Mouse (Mus musculus): ENCODE data around the gene Lmbr1l. TPM values are rescaled to one million over a fixed set of nuclear protein-coding genes. Genes with fewer than 3 reads are reported as not detected.

Gene Lmbr1l
- total RNA-seq, 1 experiment from 2014 or later: 144 TPM

Other genes with a start within 250 kb of the Lmbr1l start
- gene Rnd1, start 240.8 kb downstream of the Lmbr1l start, total RNA-seq (2017): 13.8 and 16.5 TPM in 2 replicates
- not detected in 2 replicates for gene Ccdc65, start 210.0 kb downstream of the Lmbr1l start, total RNA-seq (2017)
- gene Fkbp11, start 190.0 kb downstream of the Lmbr1l start, total RNA-seq (2017): 5.6 and 10.9 TPM in 2 replicates
- gene Arf3, start 155.0 kb downstream of the Lmbr1l start, total RNA-seq (2017): 53.5 and 60.3 TPM in 2 replicates
- gene Wnt10b, start 140.1 kb downstream of the Lmbr1l start, total RNA-seq (2017): 0.58 and 0.74 TPM in 2 replicates
- gene Wnt1, start 128.4 kb downstream of the Lmbr1l start, total RNA-seq (2017): not detected in 2 replicates
- gene Ddn, start 108.7 kb downstream of the Lmbr1l start, total RNA-seq (2017): 0.12 and 0.25 TPM in 2 replicates
- gene Prkag1, start 86.7 kb downstream of the Lmbr1l start, total RNA-seq (2017): 107 and 111 TPM in 2 replicates
- gene Kmt2d, start 47.0 kb downstream of the Lmbr1l start, total RNA-seq (2017): 95.0 and 109 TPM in 2 replicates
- 18.3 and 20.0 TPM in 2 replicates for gene Rhebl1, start 23.7 kb downstream of the Lmbr1l start, total RNA-seq (2017)
- 0.70 TPM in 1 of 2 replicates, not detected in the other for gene Dhh, start 19.7 kb downstream of the Lmbr1l start, total RNA-seq (2017)
- gene Tuba1b, start 16.3 kb upstream of the Lmbr1l start, total RNA-seq (2017): 88.6 and 108 TPM in 2 replicates
- 27.1 and 50.0 TPM in 2 replicates for gene Gm49450, start 35.3 kb upstream of the Lmbr1l start, total RNA-seq (2017)
- gene Tuba1a, start 35.5 kb upstream of the Lmbr1l start, total RNA-seq (2017): 92.1 and 114 TPM in 2 replicates
- 42.7 and 43.3 TPM in 2 replicates for gene Tuba1c, start 111.7 kb upstream of the Lmbr1l start, total RNA-seq (2017)
- not detected in 2 replicates for gene Prph, start 136.9 kb upstream of the Lmbr1l start, total RNA-seq (2017)
- 0.23 TPM in 1 of 2 replicates, not detected in the other for gene Troap, start 156.3 kb upstream of the Lmbr1l start, total RNA-seq (2017)
- not detected in 2 replicates for gene C1ql4, start 169.6 kb upstream of the Lmbr1l start, total RNA-seq (2017)
- not detected in 2 replicates for gene Dnajc22, start 174.9 kb upstream of the Lmbr1l start, total RNA-seq (2017)
- gene Spats2, start 207.7 kb upstream of the Lmbr1l start, total RNA-seq (2017): not detected in 2 replicates